Mouse (Mus musculus) layer of hippocampus, postnatal 10 days (tissue): ENCODE measurements at regions not wholly inside any gene's neighbourhood (a gene's known extent, or its start where the extent isn't known, plus 50 kb on each side); places are given as distances from the start of the nearest gene placed in this dataset.

ENCODE experiments used
- DNase-seq, 2 experiments: peaks; one replicate each; pipeline ENCODE4 v3.0.0; 2021; ENCODE audit warnings: low spot score in 2 of 2

DNA sequence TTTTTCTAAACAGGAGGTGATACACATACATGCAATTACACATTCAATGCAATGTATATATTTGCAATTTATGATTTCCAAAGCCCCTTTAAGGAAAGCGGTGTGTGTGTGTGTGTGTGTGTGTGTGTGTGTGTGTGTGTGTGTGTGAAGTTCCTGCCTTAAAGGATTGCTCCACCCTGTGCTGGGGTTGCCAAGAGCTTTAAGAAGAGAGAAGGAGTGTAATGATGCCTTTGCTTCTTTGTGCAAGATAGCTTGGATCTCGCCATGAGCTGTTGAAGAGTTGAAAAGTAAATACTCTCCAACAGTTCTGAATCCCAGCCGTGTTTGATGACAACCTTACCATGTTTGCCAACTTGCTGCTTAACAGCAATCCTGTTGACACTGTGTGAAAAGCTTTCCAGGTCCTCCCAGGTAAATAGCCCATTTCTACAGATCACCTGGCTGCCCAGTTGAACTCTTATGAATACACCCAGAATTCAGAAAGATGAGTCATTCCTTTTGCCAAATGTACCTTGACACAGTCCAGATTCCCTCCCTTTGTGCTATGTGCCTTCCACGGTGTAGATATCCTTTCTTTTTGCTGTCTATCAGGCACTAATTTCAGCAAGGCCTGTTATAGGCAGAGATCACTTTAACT, 216.3 kb downstream of the Ikzf2 start:
- no peak for DNase-seq

- DNase-seq: no peak
Measured at GRCm38 (mm10) chr1:69469158-69469901, 217.7 kb downstream of the Ikzf2 start.

DNA sequence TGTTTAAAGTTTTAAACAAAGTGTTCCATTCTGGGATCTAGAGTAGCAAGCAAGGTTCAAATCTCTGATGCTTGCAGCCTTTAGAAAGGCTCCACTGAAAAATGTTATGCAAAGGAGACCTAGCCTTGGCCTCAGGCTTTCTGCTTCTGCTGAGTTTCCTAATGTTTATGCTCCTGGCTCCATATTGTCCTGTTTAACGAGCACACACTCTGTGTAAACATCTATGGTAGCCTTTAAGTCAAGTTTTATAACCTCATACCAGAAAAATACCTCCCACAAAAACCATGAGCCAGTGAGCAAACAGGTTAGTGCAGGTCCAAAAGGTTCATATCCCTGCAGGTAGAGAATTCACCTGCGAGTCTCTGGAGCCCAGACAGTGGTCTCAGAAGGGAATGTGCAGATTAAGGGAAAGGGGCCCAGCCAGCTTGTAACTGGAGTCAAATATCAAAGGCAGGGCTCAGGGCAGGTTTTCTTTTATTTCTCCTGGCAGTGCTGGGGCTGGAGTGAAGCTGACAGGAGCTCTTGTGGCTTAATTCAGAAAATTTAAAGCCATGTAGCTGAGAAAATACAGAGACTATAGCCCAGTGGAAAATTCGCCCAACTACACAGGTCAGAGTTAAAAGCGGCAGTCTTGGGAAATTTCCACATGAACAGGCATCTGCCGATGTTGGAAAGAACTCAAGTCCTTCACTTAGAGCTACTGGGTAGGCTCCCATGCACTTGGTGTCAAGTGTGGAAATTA, 220.3 kb downstream of the Ikzf2 start:
- no peak for DNase-seq

DNA sequence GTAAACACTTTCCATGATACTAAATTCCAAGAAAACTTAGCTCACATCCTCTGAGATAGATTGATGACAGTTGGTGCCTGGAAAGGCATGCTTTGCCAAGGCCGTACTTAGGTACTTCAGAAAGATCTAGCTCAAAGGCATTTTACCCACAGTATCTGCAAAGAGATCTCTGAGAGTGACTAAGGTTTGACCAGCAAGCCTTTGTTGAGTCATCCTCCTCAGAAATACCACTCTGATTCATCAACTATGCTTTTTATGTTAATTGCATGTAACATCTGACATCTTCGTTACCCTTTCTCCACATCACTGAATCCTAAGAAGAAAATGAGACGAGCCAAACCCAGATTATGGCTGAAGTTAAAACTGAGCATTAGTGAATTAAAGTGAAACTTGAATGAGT, 225.9 kb downstream of the Ikzf2 start:
- DNase-seq: no peak

GRCm38 (mm10) chr1:69459899-69460298, 227.1 kb downstream of the Ikzf2 start:
- DNase-seq: no peak

DNA sequence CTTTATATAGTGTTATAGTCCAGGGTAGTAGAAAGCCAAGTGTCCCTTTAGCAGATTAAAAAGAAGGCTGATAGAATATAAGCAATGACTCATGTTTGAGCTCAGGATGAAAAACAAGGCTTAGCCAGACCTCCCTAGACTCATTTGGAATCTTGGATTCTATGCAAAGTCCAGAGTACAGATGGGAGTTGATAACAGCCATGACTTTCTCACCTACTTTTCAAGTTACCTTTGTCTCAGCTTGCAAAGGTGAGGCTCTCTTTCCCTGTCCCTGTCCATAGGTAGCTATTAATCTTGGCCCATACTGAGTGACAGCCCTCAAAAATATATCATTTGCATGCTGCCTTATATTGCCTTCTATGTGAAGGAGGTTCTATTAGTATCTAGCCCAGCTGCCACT, 229.6 kb downstream of the Ikzf2 start:
- no peak for DNase-seq

DNA sequence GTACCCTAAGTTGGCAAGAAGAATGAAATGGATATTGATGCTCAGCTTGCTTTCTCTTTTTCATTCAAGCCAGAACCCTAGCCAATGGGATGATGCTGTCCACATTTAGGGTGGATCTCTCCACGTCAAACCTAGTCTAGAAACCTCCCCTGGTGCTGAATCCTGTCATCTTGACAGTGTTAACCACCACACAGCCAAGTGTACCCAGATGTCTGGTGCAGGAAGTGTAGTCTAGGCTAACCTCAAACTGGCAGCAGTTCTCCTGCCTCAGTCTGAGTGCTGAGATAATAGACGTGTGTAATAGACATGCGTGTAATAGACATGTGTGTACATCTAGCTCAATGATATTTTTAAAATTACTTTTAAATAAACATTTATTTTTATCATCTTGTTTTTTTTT, 233.1 kb downstream of the Ikzf2 start:
- DNase-seq: no peak

GRCm38 (mm10) chr1:69452910-69453309, 234.1 kb downstream of the Ikzf2 start:
- DNase-seq: no peak

DNA sequence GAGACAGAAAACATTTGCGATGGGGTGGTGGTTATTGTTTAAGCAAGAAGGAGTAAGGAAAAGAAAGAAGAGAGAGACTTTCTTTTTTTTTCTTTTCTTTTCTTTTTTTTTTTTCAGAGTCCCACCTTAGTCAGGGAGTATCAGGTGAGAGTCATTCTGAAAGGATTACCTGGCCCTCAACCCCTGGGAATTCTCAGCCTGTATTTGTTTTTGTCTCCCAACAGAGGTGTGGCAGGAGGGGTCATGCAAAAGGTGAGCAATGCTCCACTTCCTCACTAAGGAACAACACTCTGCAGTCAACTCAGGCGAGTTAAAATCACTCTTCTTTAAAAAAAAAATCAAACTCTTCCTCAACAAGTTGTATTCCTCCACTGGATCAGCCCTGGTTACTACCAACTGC, 236.6 kb downstream of the Ikzf2 start:
- no peak for DNase-seq

GRCm38 (mm10) chr1:69447276-69447675, 239.8 kb downstream of the Ikzf2 start:
- DNase-seq: no peak

DNA sequence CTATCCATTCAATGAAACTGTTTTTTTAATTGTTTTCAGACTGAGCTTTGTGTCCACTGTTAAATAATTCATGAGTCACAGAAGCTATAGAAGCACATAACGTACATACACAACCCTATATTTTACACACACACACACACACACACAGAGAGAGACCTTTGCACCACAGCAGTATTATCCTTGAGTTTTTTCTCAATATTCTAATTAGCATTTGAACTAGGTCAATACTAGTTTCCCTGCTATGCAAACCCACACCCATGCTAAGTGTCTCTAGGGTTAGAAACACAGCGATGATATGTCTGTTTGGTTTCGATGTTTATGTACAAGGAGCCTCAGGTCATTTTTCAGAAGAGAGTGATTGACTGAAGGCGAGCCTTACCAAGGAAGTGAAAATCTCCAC, 242.3 kb downstream of the Ikzf2 start:
- no peak for DNase-seq

GRCm38 (mm10) chr1:69443466-69443865, 243.6 kb downstream of the Ikzf2 start:
- DNase-seq: no peak

DNA sequence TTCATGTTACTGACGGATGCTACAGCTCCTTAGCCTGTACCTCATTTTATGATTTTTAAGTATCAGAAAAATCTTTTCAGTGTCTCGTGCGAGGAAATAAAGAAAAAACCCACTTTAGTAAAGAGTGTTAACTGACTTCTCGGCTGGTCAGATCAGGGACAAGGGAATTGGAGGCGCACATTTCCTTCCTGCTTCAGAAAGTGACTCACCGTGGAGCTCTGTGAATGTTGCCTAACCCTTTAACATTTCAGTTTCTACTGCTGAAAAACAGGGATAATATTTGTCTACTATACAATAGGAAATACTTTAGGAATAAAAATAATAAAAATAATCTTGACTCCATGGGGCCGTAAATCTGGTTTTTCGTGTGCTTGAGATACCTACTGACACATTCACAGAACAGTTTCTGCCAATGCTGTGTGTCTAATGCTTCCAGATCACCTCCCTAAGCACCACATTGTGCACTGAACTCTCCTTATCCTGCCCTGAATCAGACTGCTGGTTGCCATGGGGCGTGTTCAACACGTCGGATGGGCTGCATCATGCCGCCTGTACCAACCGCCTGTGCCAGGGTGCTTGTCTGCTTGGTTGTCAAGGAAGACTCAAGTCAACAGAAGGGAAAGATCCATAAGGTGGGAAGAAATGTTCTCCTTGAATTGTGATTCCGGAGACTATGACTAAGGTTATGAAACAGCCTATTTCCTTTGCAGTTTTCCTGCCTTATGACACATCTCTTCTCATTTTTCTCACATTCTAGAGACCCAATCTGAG, 246.3 kb downstream of the Ikzf2 start:
- DNase-seq: peak; percentile 16 to 22

GRCm38 (mm10) chr1:69437042-69437441, 250.0 kb downstream of the Ikzf2 start:
- DNase-seq: peak; percentile 22 to 39

GRCm38 (mm10) chr1:69433655-69434357, 253.2 kb downstream of the Ikzf2 start:
- DNase-seq: no peak

DNA sequence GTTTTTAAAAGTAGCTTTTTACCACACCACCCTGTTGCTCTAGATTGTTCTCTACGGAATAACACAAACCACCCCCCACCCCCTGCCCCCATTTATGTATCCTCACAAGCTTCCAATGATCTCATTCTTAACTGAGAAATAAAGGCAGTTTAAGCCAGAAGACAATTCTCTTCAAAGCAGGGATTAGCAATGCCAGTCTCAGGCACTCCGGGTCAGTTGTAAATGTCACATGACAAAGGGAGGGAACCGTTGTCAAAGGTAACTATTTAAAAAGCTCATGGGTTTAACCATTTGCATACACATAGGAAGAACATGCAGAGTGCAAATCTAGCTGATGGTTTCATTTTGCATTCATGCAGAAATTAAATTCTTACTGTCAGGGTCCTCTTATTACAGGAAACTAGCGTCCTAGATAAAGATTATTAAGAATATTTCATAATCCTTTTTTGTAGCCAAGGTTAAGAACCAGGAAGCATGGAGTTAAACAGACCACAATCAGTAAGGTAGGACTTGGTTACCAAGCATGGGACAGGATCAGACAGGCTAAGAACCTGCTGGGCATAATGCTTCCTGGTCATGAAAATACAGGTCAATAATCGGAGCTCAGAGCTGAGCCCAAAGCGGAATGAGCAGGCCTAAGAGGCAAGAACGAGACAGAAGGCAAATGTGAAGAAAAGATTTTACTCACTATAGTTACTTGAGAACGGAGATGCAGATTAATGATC, 256.2 kb downstream of the Ikzf2 start:
- no peak for DNase-seq

- no peak for DNase-seq
Measured at GRCm38 (mm10) chr1:69429632-69430031, 257.4 kb downstream of the Ikzf2 start.

DNA sequence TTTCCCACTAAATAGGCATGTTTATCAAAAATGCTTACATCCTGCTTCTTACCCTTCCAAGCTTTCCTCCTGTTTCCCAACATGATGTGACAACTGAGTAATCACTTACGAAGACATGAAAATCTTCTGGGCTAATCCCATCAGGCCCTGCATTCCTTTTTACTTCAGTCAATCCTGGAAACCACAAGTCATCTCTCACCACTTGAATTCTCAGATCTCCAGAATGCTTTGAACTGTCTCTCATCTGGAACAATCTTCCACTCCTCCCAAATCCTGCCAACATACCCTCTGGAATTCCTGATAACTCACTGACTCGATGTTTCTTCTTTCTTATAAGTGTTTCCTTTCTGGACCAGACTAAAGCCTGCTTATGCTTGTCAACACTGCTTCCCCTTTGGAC, 289.4 kb downstream of the Ikzf2 start:
- no peak for DNase-seq

- DNase-seq: no peak
Measured at GRCm38 (mm10) chr1:69382374-69382773, 274.5 kb upstream of the Erbb4 start.

DNA sequence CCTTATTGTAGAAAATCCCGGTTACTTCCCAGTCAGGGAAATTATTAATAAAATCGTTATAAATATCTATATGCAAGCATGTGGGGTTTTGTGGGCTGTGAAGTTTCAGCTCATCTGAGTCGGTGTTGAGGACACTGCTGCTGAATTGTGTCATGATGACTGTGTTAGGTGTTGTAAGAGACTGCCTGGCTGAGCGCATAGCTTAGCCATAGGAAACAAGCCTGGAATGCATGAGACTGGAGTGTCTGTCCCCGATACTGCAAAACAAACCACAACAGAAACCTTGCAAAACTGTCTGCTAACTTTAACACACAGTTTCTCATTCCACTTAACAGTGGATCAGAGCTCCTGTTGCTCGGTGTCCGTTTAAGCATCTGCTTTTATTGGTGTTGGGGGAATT, 271.9 kb upstream of the Erbb4 start:
- no peak for DNase-seq
